Comparison of ENCODE assay signal across 8 mouse cellular contexts in the genomic region with DNA sequence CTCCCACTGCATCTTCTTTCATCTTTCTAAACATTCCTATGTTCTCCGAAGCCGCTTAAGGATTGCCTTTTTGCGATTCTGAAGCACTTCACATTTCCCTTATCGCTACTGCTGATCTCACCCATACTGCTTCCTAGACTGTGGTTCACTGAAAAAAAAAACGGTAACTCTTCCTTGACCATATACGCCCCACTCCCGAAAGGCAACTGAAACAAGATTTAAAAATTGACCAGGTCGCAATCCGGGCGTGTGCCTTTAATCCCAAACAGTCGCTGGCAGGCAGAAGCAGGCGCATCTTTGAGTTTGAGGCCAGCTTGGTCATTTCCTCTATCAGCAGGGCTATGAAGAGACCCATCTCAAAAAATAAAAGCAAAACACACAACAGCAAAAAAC. TPM values are rescaled to one million over a fixed set of nuclear protein-coding genes. Genes with fewer than 3 reads are reported as not detected.
DNase-seq lines count a peak whose midpoint lies in the region; ATAC-seq lines count a peak whose summit lies in the region.

No protein-coding gene starts in this region.

- H3K27ac ChIP-seq in limb, embryonic 10.5 days: peak overlapping the region; percentile 97
- H3K27ac ChIP-seq in midbrain, embryonic 14.5 days (replicated peaks; ENCODE audit: low read depth, low read length): peak overlapping the region; percentile 84
- H3K27ac ChIP-seq in stomach, embryonic 16.5 days (ENCODE audit: low read length): peak overlapping the region; percentile 95

- no peaks in the 10 kb centered on the region for H3K27me3 ChIP-seq in limb, embryonic 10.5 days (ENCODE audit: low read depth, poor library complexity, severe bottlenecking)
- H3K27me3 ChIP-seq in midbrain, embryonic 14.5 days (ENCODE audit: control insufficient read depth, insufficient read depth, low read length): no peaks in the 10 kb centered on the region
- no peaks in the 10 kb centered on the region for H3K27me3 ChIP-seq in stomach, embryonic 16.5 days (ENCODE audit: control insufficient read depth, insufficient read depth, low read length)

- no peaks in the 10 kb centered on the region for H3K9me3 ChIP-seq in limb, embryonic 10.5 days (replicated peaks)
- H3K9me3 ChIP-seq in midbrain, embryonic 14.5 days (ENCODE audit: control insufficient read depth, low read length): no peaks in the 10 kb centered on the region
- H3K9me3 ChIP-seq in stomach, embryonic 16.5 days (replicated peaks; ENCODE audit: control insufficient read depth, low read length): no peaks in the 10 kb centered on the region

- peaks cover 31% of the 10 kb centered on the region for H3K36me3 ChIP-seq in limb, embryonic 10.5 days
- peaks cover 8% of the 10 kb centered on the region for H3K36me3 ChIP-seq in midbrain, embryonic 14.5 days (ENCODE audit: control insufficient read depth, insufficient read depth, low read length)
- peaks cover 7% of the 10 kb centered on the region; the same call in 1 of the 2 replicates for H3K36me3 ChIP-seq in stomach, embryonic 16.5 days (ENCODE audit: control insufficient read depth, insufficient read depth, low read length)

- DNase-seq in embryo, embryonic 10 days (ENCODE audit: low spot score): peak; percentile 37
- DNase-seq in embryo, embryonic 9.5 days (ENCODE audit: extremely low spot score): no peak
- peak; percentile 54 to 61 for DNase-seq in B cell, adult 2 months
- peak; percentile 45 for DNase-seq in brain, adult 2 months (ENCODE audit: low read depth, low spot score)
- peak; percentile 38 for DNase-seq in gastrocnemius, postnatal 25 days
- peak; percentile 61 for DNase-seq in limb, embryonic 10.5 days (ENCODE audit: low spot score)
- DNase-seq in midbrain, embryonic 14.5 days: peak; percentile 57

- peak overlapping the region; percentile 79 for H3K4me2 ChIP-seq in midbrain, embryonic 14.5 days (ENCODE audit: low read length)
- H3K4me2 ChIP-seq in stomach, embryonic 16.5 days (ENCODE audit: low read depth, low read length): peak overlapping the region; percentile 70

- WGBS in limb, embryonic 10.5 days: 11% methylated on average over 12 of the region's 12 CpGs
- 8% methylated on average over 12 of the region's 12 CpGs for WGBS in midbrain, embryonic 14.5 days
- 3% methylated on average over 12 of the region's 12 CpGs for WGBS in stomach, embryonic 16.5 days

- peak overlapping the region; percentile 74 for H3K4me3 ChIP-seq in limb, embryonic 10.5 days
- peak overlapping the region; percentile 88 for H3K4me3 ChIP-seq in midbrain, embryonic 14.5 days (replicated peaks; ENCODE audit: low read depth, low read length)
- peak overlapping the region; percentile 93 for H3K4me3 ChIP-seq in stomach, embryonic 16.5 days (replicated peaks; ENCODE audit: low read length)

- peak; percentile 9; the same call in 1 of the 2 replicates for ATAC-seq in midbrain, embryonic 14.5 days (ENCODE audit: low FRiP score, low TSS enrichment)
- no peak for ATAC-seq in stomach, embryonic 16.5 days (ENCODE audit: insufficient read depth, low FRiP score)

- peaks cover 22% of the 10 kb centered on the region for H3K4me1 ChIP-seq in limb, embryonic 10.5 days
- H3K4me1 ChIP-seq in midbrain, embryonic 14.5 days (ENCODE audit: control insufficient read depth, insufficient read depth, low read length): peaks cover 36% of the 10 kb centered on the region
- peaks cover 11% of the 10 kb centered on the region for H3K4me1 ChIP-seq in stomach, embryonic 16.5 days (ENCODE audit: control insufficient read depth, insufficient read depth, low read length)

- peak overlapping the region; percentile 66 for H3K9ac ChIP-seq in midbrain, embryonic 14.5 days (replicated peaks; ENCODE audit: low read length)
- peak overlapping the region; percentile 99 for H3K9ac ChIP-seq in stomach, embryonic 16.5 days (ENCODE audit: low read length)

RNA-seq across cellular contexts. Expression of a gene that starts 0.5 kb away (rescaled TPM):
- 10 to 100 TPM; 48.3 to 54.5 TPM for total RNA-seq in gastrocnemius, postnatal 25 days (2021)
- 295 and 314 TPM in 2 replicates for polyA plus RNA-seq in limb, embryonic 10.5 days (2016; fragmentation: Nextera tagmentation; extraction: Ambion mirVana)
- polyA plus RNA-seq in midbrain, embryonic 14.5 days (2014; fragmentation: Nextera tagmentation; extraction: Ambion mirVana): 222 and 237 TPM in 2 replicates
- 187 and 192 TPM in 2 replicates for polyA plus RNA-seq in stomach, embryonic 16.5 days (2015; fragmentation: Nextera tagmentation; extraction: Ambion mirVana)

RNA-seq across cellular contexts. Expression of a gene that starts 4.8 kb away (rescaled TPM):
- total RNA-seq in gastrocnemius, postnatal 25 days (2021): 10 to 100 TPM; 28.9 to 30.8 TPM
- 21.3 and 25.0 TPM in 2 replicates for polyA plus RNA-seq in limb, embryonic 10.5 days (2016; fragmentation: Nextera tagmentation; extraction: Ambion mirVana)
- polyA plus RNA-seq in midbrain, embryonic 14.5 days (2014; fragmentation: Nextera tagmentation; extraction: Ambion mirVana): 26.3 and 40.1 TPM in 2 replicates
- 14.1 and 17.1 TPM in 2 replicates for polyA plus RNA-seq in stomach, embryonic 16.5 days (2015; fragmentation: Nextera tagmentation; extraction: Ambion mirVana)

RNA-seq across cellular contexts. Expression of a gene that starts 45.8 kb away (rescaled TPM):
- 100 to 1,000 TPM; 114 to 151 TPM for total RNA-seq in gastrocnemius, postnatal 25 days (2021)
- polyA plus RNA-seq in limb, embryonic 10.5 days (2016; fragmentation: Nextera tagmentation; extraction: Ambion mirVana): 362 and 370 TPM in 2 replicates
- polyA plus RNA-seq in midbrain, embryonic 14.5 days (2014; fragmentation: Nextera tagmentation; extraction: Ambion mirVana): 266 and 299 TPM in 2 replicates
- polyA plus RNA-seq in stomach, embryonic 16.5 days (2015; fragmentation: Nextera tagmentation; extraction: Ambion mirVana): 267 and 270 TPM in 2 replicates
